Mouse (Mus musculus): ENCODE measurements around the gene S100a10. TPM values are rescaled to one million over a fixed set of nuclear protein-coding genes. Genes with fewer than 3 reads are reported as not detected.
A peak's percentile ranks its signal among the peaks of the same experiment; 100 is the strongest.

Gene S100a10
- polyA plus RNA-seq, 1 experiment, result 6.5 TPM

DNA sequence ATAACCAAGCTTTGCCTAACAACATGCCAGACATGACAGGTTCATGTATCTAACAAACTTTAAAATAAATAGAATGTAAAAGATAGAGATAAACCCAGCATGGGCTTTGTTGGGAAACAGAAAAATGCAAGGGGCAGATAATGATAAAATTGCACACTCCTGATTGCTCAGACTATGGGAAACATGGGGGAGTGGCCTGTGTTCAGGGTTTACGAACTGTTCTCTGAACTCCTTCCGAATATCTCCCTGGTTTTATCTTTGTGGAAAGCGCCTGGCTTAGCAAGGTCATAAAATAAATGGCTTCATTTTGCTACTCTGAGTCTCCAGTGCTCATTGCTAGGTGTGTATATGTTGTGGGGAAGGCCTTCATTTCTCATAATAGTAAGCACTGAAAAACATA lies 12.0 kb downstream of the S100a10 start:
- Histone ChIP-seq H3K36me3 (ENCODE audit: control insufficient read depth, insufficient read depth, low read length) (no peaks in the 10 kb centered on the region), H3K4me1 (ENCODE audit: control insufficient read depth, insufficient read depth, low read length) (no peaks in the 10 kb centered on the region), H3K27ac (ENCODE audit: control insufficient read depth, insufficient read depth, low read depth, low read length) (no peak overlapping the region), H3K27me3 (ENCODE audit: control insufficient read depth, insufficient read depth, low read length) (no peaks in the 10 kb centered on the region), H3K4me3 (ENCODE audit: control insufficient read depth, low read depth, low read length) (no peak overlapping the region)
- TF ChIP-seq POLR2A (IDR thresholded peaks at IDR 0.05; ENCODE audit: control insufficient read depth, low read depth, low read length) (no peak), CTCF (IDR thresholded peaks at IDR 0.05; ENCODE audit: control insufficient read depth, insufficient read depth, insufficient replicate concordance, low read depth, low read length) (no peak)

DNA sequence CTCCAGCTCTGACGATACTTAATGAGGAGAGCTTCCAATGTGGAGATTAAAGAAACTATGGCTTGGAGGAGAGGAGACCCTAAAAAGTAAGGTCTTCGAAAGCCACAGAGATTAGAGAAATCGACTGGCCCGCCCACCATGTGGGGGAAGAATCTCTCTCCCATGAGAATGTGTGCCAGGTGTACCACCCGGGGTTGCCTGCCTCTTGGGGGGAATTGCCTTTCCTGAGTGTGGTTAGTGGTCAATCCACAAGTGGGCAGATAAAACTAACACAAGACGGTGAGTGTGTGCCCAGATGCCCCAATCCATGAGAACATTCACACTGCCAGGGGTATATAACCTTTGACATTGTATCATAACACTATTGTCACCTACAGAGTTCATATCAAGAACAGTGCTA lies 12.8 kb downstream of the S100a10 start:
- H3K27ac ChIP-seq (ENCODE audit: control insufficient read depth, insufficient read depth, low read depth, low read length), result no peak overlapping the region
- H3K27me3 ChIP-seq (ENCODE audit: control insufficient read depth, insufficient read depth, low read length), result no peaks in the 10 kb centered on the region
- TF ChIP-seq POLR2A (IDR thresholded peaks at IDR 0.05; ENCODE audit: control insufficient read depth, low read depth, low read length) (no peak), CTCF (IDR thresholded peaks at IDR 0.05; ENCODE audit: control insufficient read depth, insufficient read depth, insufficient replicate concordance, low read depth, low read length) (no peak)
- no peak overlapping the region for H3K4me3 ChIP-seq (ENCODE audit: control insufficient read depth, low read depth, low read length)
- no peaks in the 10 kb centered on the region for H3K4me1 ChIP-seq (ENCODE audit: control insufficient read depth, insufficient read depth, low read length)
- H3K36me3 ChIP-seq (ENCODE audit: control insufficient read depth, insufficient read depth, low read length), result no peaks in the 10 kb centered on the region

- no peaks in the 10 kb centered on the region for H3K27me3 ChIP-seq (ENCODE audit: control insufficient read depth, insufficient read depth, low read length)
- TF ChIP-seq CTCF (IDR thresholded peaks at IDR 0.05; ENCODE audit: control insufficient read depth, insufficient read depth, insufficient replicate concordance, low read depth, low read length) (no peak), POLR2A (IDR thresholded peaks at IDR 0.05; ENCODE audit: control insufficient read depth, low read depth, low read length) (no peak)
- no peak overlapping the region for H3K4me3 ChIP-seq (ENCODE audit: control insufficient read depth, low read depth, low read length)
- H3K36me3 ChIP-seq (ENCODE audit: control insufficient read depth, insufficient read depth, low read length), result no peaks in the 10 kb centered on the region
- peak overlapping the region; percentile 82 for H3K27ac ChIP-seq (ENCODE audit: control insufficient read depth, insufficient read depth, low read depth, low read length)
- no peaks in the 10 kb centered on the region for H3K4me1 ChIP-seq (ENCODE audit: control insufficient read depth, insufficient read depth, low read length)
Measured at GRCm38 (mm10) chr3:93568428-93569040, 13.7 kb downstream of the S100a10 start.

DNA sequence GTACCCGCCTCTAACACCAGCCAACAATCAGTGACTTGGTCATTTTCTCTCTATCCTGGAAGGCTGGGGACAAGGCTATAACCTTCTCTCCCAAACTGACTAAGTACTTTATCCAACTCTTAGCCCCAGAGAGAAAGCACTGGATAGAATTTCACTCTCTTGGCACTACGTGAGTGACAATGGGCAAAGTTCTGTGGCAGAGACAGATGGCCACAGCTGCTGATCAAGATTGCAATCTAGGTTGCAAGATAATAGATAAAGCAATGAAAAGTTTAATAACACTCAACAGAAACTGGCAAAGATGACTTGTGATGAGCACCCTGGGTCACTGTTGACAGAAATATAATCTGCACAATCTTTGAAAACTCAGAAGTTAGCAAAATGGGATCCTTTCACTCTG lies 14.2 kb downstream of the S100a10 start:
- Histone ChIP-seq H3K4me1 (ENCODE audit: control insufficient read depth, insufficient read depth, low read length) (no peaks in the 10 kb centered on the region), H3K36me3 (ENCODE audit: control insufficient read depth, insufficient read depth, low read length) (no peaks in the 10 kb centered on the region), H3K27ac (ENCODE audit: control insufficient read depth, insufficient read depth, low read depth, low read length) (peak overlapping the region; percentile 82), H3K4me3 (ENCODE audit: control insufficient read depth, low read depth, low read length) (no peak overlapping the region), H3K27me3 (ENCODE audit: control insufficient read depth, insufficient read depth, low read length) (no peaks in the 10 kb centered on the region)
- TF ChIP-seq CTCF (IDR thresholded peaks at IDR 0.05; ENCODE audit: control insufficient read depth, insufficient read depth, insufficient replicate concordance, low read depth, low read length) (no peak), POLR2A (IDR thresholded peaks at IDR 0.05; ENCODE audit: control insufficient read depth, low read depth, low read length) (no peak)

DNA sequence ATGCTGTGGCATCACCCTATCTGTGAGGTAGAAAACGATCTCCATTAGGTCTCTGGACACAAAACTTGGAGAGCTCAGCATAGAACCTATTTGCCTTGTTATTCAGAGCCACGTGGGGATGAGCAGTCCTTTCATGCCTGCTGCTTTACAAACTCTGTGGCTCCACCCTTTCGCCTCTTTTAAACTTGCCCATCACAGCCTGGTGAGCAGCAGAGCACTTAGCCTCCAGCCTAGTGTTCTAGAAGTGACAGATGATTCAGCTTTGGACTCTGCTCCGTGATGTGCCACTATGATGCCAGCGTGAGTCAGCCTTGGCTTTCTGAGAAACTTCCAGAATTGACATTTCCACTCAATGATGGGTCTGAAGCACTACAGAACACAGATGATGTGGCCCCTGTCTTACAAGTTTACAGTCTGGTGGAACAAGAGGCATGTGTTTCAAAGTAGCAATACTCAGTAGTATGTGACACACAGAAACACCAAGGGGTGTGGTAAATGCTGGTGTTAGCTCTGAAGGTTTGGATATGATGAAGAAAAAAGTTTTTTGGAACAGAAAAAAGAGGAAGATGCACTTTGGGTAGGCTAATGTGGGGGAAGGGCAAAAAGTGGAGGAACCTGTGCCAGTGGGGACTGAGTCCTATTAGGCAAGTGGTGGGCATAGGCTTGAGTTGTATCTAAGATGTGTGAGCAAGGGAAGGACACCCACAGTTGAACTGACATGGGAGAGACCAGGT lies 17.3 kb downstream of the S100a10 start:
- Histone ChIP-seq H3K27me3 (ENCODE audit: control insufficient read depth, insufficient read depth, low read length) (no peaks in the 10 kb centered on the region), H3K36me3 (ENCODE audit: control insufficient read depth, insufficient read depth, low read length) (no peaks in the 10 kb centered on the region), H3K4me3 (ENCODE audit: control insufficient read depth, low read depth, low read length) (no peak overlapping the region), H3K27ac (ENCODE audit: control insufficient read depth, insufficient read depth, low read depth, low read length) (no peak overlapping the region), H3K4me1 (ENCODE audit: control insufficient read depth, insufficient read depth, low read length) (no peaks in the 10 kb centered on the region)
- TF ChIP-seq POLR2A (IDR thresholded peaks at IDR 0.05; ENCODE audit: control insufficient read depth, low read depth, low read length) (no peak), CTCF (IDR thresholded peaks at IDR 0.05; ENCODE audit: control insufficient read depth, insufficient read depth, insufficient replicate concordance, low read depth, low read length) (no peak)

GRCm38 (mm10) chr3:93579317-93580038 lies 24.6 kb downstream of the S100a10 start:
- Histone ChIP-seq H3K4me1 (ENCODE audit: control insufficient read depth, insufficient read depth, low read length) (no peaks in the 10 kb centered on the region), H3K36me3 (ENCODE audit: control insufficient read depth, insufficient read depth, low read length) (no peaks in the 10 kb centered on the region), H3K4me3 (ENCODE audit: control insufficient read depth, low read depth, low read length) (no peak overlapping the region), H3K27me3 (ENCODE audit: control insufficient read depth, insufficient read depth, low read length) (no peaks in the 10 kb centered on the region), H3K27ac (ENCODE audit: control insufficient read depth, insufficient read depth, low read depth, low read length) (no peak overlapping the region)
- TF ChIP-seq CTCF (IDR thresholded peaks at IDR 0.05; ENCODE audit: control insufficient read depth, insufficient read depth, insufficient replicate concordance, low read depth, low read length) (no peak), POLR2A (IDR thresholded peaks at IDR 0.05; ENCODE audit: control insufficient read depth, low read depth, low read length) (no peak)

GRCm38 (mm10) chr3:93580039-93580403 lies 25.1 kb downstream of the S100a10 start:
- H3K27ac ChIP-seq (ENCODE audit: control insufficient read depth, insufficient read depth, low read depth, low read length), result no peak overlapping the region
- H3K4me1 ChIP-seq (ENCODE audit: control insufficient read depth, insufficient read depth, low read length), result no peaks in the 10 kb centered on the region
- H3K27me3 ChIP-seq (ENCODE audit: control insufficient read depth, insufficient read depth, low read length), result no peaks in the 10 kb centered on the region
- no peak overlapping the region for H3K4me3 ChIP-seq (ENCODE audit: control insufficient read depth, low read depth, low read length)
- H3K36me3 ChIP-seq (ENCODE audit: control insufficient read depth, insufficient read depth, low read length), result no peaks in the 10 kb centered on the region
- TF ChIP-seq POLR2A (IDR thresholded peaks at IDR 0.05; ENCODE audit: control insufficient read depth, low read depth, low read length), result no peak
- TF ChIP-seq CTCF (IDR thresholded peaks at IDR 0.05; ENCODE audit: control insufficient read depth, insufficient read depth, insufficient replicate concordance, low read depth, low read length), result no peak

All from testis, adult 2 months (tissue).